Mouse (Mus musculus): ENCODE results near the gene Prr5l. TPM values are rescaled to one million over a fixed set of nuclear protein-coding genes. Genes with fewer than 3 reads are reported as not detected.

Prr5l gene
- polyA plus RNA-seq, 1 experiment = 4.5 TPM

DNA sequence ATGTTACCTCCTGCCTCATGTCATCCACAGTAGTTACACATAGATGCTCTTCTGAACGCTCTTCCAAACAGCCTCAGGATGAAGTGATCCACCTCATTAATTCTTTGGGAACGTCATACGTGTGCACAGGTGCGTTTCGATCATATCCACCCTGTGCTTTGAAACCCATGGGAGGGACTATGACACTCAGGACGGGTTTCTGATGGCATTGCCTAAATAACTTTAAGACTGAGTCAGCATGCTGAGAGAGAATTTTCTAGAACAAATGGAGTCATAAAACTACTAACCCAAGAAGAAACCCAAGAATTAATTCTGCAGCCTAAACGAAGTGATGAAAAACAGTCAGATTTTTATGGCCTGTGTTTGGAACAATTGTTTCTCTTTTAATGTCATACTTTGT lies 40.1 kb downstream of the Prr5l start:
- Histone ChIP-seq H3K4me1 (ENCODE audit: control insufficient read depth, insufficient read depth, low read length) (no peaks in the 10 kb centered on the region), H3K27ac (ENCODE audit: insufficient read depth, low read length) (no peak overlapping the region), H3K4me3 (ENCODE audit: insufficient read depth, low read length) (no peak overlapping the region)
- TF ChIP-seq CTCF (IDR thresholded peaks at IDR 0.05; ENCODE audit: borderline replicate concordance, insufficient read depth, low read length) (no peak), POLR2A (IDR thresholded peaks at IDR 0.05; ENCODE audit: low read depth, low read length) (no peak)

DNA sequence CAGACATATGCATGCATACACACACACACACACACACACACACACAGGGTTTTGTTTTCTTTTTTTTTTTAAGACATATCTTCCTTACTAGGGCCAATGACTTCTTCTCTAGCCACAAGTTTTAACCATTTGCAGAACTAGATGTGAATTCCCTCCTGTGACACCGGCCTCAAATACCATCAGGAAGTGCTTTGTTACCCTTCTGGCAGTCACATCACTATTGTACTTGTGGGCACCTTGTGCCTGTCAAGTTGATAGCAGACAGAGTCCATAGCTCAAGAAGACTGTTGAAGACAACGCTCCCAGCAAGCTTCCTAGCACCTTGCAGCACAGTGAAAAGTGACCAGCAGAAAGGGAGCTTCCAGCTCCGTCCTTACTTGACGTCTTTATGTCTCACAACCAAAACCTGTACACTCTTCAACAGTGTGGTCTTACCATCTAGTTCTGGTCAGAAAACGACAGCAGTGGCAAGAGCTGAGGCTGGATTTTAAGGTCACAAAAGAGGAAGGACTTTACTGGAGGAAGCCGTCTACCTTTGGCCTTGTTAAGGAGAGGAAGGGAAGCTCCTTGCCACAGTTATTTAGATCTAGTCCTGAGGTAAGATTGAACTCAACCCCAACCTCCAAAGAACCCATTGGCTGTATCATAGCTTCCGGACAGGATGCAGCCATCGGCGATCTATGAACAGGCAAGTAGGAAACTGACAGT lies 47.9 kb downstream of the Prr5l start:
- no peak for TF ChIP-seq POLR2A (IDR thresholded peaks at IDR 0.05; ENCODE audit: low read depth, low read length)
- TF ChIP-seq CTCF (IDR thresholded peaks at IDR 0.05; ENCODE audit: borderline replicate concordance, insufficient read depth, low read length) = no peak
- Histone ChIP-seq H3K4me3 (ENCODE audit: insufficient read depth, low read length) (no peak overlapping the region), H3K4me1 (ENCODE audit: control insufficient read depth, insufficient read depth, low read length) (peaks cover 3% of the 10 kb centered on the region; the same call in 1 of the 2 replicates), H3K27ac (ENCODE audit: insufficient read depth, low read length) (no peak overlapping the region)

DNA sequence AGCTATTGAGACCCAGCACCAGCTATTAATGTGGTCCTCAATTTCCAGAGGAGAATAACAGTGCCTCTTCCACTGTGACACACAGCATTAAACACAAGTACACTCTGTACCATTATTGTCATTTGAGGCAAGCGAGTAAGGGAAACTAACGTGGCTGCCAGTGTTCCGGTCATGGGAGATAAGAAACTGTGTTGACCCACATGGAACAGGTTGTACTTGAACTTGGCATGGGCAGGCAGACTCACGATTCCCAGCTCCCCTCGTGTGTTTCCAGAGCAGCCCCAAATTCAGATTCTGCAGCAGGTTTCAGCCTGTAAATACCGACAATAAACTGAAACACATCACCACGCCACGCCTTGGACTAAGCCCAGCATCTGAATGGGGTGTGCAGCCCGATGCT lies 50.5 kb downstream of the Prr5l start:
- Histone ChIP-seq H3K27ac (ENCODE audit: insufficient read depth, low read length) (no peak overlapping the region), H3K4me3 (ENCODE audit: insufficient read depth, low read length) (no peak overlapping the region), H3K4me1 (ENCODE audit: control insufficient read depth, insufficient read depth, low read length) (peaks cover 10% of the 10 kb centered on the region)
- TF ChIP-seq CTCF (IDR thresholded peaks at IDR 0.05; ENCODE audit: borderline replicate concordance, insufficient read depth, low read length) (no peak), POLR2A (IDR thresholded peaks at IDR 0.05; ENCODE audit: low read depth, low read length) (no peak)

DNA sequence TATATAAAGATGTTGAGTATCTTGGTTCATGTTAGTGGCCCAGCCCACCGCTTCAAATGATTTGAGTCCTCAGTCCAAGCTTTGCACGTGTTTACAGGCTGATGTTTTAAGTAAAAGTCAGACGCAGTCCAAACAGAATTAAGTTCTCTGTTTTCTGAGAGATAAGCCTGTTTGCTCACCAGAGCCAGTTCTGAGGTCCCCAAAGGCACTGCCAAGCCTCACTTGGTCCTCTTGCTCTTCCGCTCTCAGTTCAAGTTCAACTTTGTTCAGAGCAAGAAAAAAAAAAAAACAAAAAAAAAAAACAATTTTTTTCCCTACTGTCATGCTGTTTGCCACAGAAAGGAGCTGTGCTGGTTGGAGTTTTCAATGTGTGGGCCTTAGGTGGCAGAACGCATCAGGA lies 51.0 kb downstream of the Prr5l start:
- H3K4me3 ChIP-seq (ENCODE audit: insufficient read depth, low read length) = no peak overlapping the region
- no peak overlapping the region for H3K27ac ChIP-seq (ENCODE audit: insufficient read depth, low read length)
- peaks cover 15% of the 10 kb centered on the region for H3K4me1 ChIP-seq (ENCODE audit: control insufficient read depth, insufficient read depth, low read length)
- TF ChIP-seq POLR2A (IDR thresholded peaks at IDR 0.05; ENCODE audit: low read depth, low read length) (no peak), CTCF (IDR thresholded peaks at IDR 0.05; ENCODE audit: borderline replicate concordance, insufficient read depth, low read length) (no peak)

DNA sequence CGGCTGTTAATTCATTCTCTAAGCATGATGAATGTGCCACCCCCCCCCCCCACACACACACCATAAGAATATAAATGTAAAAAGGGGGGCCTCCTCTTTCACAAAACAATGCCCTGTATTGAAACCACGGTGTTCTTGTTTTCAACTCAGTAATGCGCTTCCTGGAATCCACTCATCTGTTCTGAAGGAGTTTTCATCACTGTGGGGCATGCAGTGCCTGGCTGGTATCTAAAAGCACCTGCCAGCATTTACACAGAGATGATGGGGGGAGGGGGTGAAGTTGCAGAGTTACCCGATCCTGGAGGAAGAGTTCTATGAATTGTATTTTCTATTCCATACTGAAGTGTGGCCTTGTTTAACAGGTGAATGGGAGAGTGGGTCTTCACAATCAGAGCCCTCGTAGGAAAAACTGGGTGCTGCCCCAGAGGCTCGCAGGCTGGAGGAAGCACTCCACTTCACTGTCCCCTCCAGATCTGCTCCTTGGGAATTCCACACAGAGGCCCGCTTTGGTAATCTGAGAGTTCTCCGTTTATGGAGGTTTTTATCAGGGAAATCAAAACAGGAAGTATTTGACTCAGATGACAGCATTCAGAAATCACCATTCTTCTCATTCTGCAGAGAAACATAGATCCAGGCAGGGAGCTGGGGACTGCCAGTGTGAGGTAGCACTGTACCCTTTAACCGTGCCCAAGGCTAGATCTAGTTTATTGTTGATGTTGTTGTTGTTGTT lies 52.5 kb downstream of the Prr5l start:
- Histone ChIP-seq H3K27ac (ENCODE audit: insufficient read depth, low read length) (no peak overlapping the region), H3K4me1 (ENCODE audit: control insufficient read depth, insufficient read depth, low read length) (peaks cover 23% of the 10 kb centered on the region), H3K4me3 (ENCODE audit: insufficient read depth, low read length) (no peak overlapping the region)
- no peak for TF ChIP-seq POLR2A (IDR thresholded peaks at IDR 0.05; ENCODE audit: low read depth, low read length)
- no peak for TF ChIP-seq CTCF (IDR thresholded peaks at IDR 0.05; ENCODE audit: borderline replicate concordance, insufficient read depth, low read length)

DNA sequence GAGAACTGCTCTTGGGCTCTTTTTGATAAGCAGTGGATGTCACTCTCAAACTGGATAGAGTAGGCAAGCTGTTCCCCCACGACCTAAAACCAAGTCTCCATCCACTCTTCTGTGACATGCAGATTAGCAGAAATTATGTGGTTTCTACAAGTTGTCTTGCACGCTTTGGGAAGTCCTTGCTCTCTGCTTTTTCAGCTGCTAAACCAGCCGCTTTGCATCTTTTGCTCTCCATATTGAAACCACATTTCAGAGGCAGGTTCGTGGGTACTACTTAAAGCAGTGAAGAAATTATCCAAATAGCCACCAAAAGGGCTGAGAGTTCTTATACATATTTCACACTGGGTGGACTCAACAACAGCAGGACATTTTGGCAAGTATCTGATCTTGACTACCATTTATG lies 53.8 kb downstream of the Prr5l start:
- no peak overlapping the region for H3K27ac ChIP-seq (ENCODE audit: insufficient read depth, low read length)
- H3K4me1 ChIP-seq (ENCODE audit: control insufficient read depth, insufficient read depth, low read length) = peaks cover 23% of the 10 kb centered on the region
- TF ChIP-seq POLR2A (IDR thresholded peaks at IDR 0.05; ENCODE audit: low read depth, low read length) (no peak), CTCF (IDR thresholded peaks at IDR 0.05; ENCODE audit: borderline replicate concordance, insufficient read depth, low read length) (no peak)
- H3K4me3 ChIP-seq (ENCODE audit: insufficient read depth, low read length) = no peak overlapping the region

DNA sequence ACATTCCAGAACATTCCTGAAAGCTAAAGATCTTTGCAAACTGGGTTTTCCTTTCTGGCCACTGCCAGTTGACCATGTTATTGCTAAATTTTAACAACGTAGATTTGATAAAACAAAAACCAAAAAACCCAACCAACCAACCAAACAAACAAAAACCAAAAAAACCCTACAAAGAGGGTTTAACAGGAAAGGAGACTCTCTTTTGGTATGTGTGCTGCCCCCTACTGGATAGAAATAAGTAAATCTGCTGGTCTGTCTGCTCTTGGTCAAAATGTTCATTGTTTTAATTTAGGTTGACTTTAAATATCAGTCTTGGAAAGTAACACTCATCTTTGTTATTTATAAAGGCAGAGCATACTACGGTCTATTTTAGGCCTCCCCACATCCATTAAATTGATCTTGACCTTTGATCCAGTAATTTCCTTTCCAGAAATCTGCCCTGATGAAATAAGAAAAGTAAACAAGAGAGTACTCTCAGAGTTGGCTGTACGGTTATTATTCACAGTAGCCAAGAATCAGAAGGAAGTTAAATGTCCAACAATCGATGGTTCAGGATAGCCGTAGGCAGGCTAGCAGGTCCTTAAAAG lies 54.7 kb downstream of the Prr5l start:
- TF ChIP-seq POLR2A (IDR thresholded peaks at IDR 0.05; ENCODE audit: low read depth, low read length) (no peak), CTCF (IDR thresholded peaks at IDR 0.05; ENCODE audit: borderline replicate concordance, insufficient read depth, low read length) (no peak)
- peaks cover 23% of the 10 kb centered on the region for H3K4me1 ChIP-seq (ENCODE audit: control insufficient read depth, insufficient read depth, low read length)
- H3K4me3 ChIP-seq (ENCODE audit: insufficient read depth, low read length) = no peak overlapping the region
- 0 out of 2 replicates have a peak overlapping the region, but pooled peaks have one; percentile 54 for H3K27ac ChIP-seq (ENCODE audit: insufficient read depth, low read length)

DNA sequence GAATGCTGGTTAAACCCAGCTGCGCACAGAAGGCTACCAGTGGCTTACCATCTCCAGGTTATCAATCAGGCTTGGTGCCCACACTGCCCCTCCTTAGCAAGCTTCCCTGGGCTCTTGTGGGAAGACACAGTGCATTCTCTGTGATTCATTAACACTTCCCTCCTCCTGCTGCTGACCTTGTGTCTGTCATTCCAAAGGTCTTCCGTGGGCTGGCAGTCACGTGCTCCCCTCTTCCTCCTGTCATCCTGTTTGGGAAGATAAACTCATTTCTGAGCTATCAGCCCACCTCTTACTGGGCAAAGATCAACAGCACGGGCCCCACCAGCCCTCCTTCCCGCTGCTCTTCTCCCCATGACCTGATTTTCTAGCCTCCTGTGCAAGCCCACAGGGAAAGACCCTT lies 55.2 kb downstream of the Prr5l start:
- Histone ChIP-seq H3K4me1 (ENCODE audit: control insufficient read depth, insufficient read depth, low read length) (peaks cover 23% of the 10 kb centered on the region), H3K27ac (ENCODE audit: insufficient read depth, low read length) (peak overlapping the region; percentile 54; the same call in 1 of the 2 replicates), H3K4me3 (ENCODE audit: insufficient read depth, low read length) (no peak overlapping the region)
- TF ChIP-seq CTCF (IDR thresholded peaks at IDR 0.05; ENCODE audit: borderline replicate concordance, insufficient read depth, low read length) (no peak), POLR2A (IDR thresholded peaks at IDR 0.05; ENCODE audit: low read depth, low read length) (no peak)

DNA sequence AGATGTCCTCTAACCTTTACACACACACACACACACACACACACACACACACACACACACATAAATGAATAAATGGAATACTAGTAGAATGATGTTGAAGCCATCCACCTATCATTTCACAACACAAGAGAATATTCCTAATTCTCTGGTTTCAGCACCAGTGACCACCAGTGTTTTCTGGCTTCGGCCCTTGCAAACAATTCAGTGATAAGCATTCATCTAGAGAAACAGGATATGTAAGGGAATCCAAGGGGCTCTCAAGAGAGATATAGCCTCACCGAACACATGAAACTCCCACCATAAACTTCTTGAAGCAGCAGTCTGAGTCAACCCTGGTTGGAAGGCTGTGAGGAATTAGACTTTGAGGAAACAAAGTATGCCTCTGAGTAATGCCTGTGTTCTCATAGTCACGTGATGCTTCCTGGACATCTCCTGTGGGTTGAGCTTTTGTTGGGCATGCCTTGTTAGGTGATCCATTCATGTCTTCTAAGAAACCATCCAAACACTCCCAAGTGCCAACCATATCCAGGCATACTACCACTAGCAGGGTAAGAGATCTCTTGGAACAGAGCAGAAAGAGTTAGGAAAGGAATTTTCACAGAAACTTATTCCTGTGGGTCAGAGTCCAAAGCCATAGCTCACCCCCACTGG lies 55.8 kb downstream of the Prr5l start:
- no peak for TF ChIP-seq POLR2A (IDR thresholded peaks at IDR 0.05; ENCODE audit: low read depth, low read length)
- no peak for TF ChIP-seq CTCF (IDR thresholded peaks at IDR 0.05; ENCODE audit: borderline replicate concordance, insufficient read depth, low read length)

More for the DNA sequence above, 55.8 kb downstream of the Prr5l start:
- Histone ChIP-seq H3K4me1 (ENCODE audit: control insufficient read depth, insufficient read depth, low read length) (peaks cover 23% of the 10 kb centered on the region), H3K4me3 (ENCODE audit: insufficient read depth, low read length) (no peak overlapping the region), H3K27ac (ENCODE audit: insufficient read depth, low read length) (peak overlapping the region; percentile 54)

Data from embryonic fibroblast, embryonic 13.5 days (primary cell).